ENCODE assay signal across 14 mouse cellular contexts in the genomic region with DNA sequence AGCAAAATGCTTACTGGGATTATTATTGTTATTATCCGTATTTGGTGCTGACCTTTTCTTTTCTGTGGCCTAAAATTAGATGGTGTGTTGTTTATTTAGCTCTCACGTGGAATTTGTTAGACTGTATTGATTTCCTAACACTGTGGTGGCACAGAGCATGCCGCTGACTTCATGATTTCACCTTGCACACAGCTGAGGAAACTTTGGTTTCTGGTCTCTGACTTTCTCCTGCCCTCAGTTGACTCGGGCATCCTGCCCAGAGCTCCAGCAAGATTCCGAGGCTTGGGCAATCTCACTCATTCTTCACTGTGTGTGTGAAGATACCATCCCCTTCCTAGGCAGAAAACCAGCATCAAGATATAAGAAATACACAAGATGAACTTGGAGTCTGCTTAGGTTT.
A peak's percentile ranks its signal among the peaks of the same experiment; 100 is the strongest.
DNase-seq lines count a peak whose midpoint lies in the region.
"Had no signal": no experiment of that assay in that cellular context is flagged by ENCODE, and none has a peak within 500 bp of the region (broad histone marks: within the 10 kb centered on the region; RNA-seq: fewer than 3 reads in every experiment).

No protein-coding gene starts in this region.

- peak; percentile 21 for DNase-seq in adrenal gland, adult 2 months
- no peak for DNase-seq in adrenal gland, adult (ENCODE audit: inconsistent age in 2 of 2, low spot score in 1 of 2)
- DNase-seq in lung, postnatal 10 days: peak; percentile 11
- no peak for DNase-seq in lung, postnatal 4 days
- peak; percentile 15 to 36 for DNase-seq in adrenal gland, postnatal 36 days
- no peak for DNase-seq in kidney, postnatal 25 days
- DNase-seq in layer of hippocampus, postnatal 14 days (ENCODE audit: low spot score in 2 of 2): no peak
- DNase-seq: cerebellum, adult 11 months; cerebellum, adult 9-10 months; embryo, embryonic 11 days; gastrocnemius, adult 2 months; gastrocnemius, postnatal 36 days; heart, postnatal 36 days; kidney, adult 2 months had no signal

Comparison
In these comparisons a context has a peak if more than half of its experiments do, and no peak if none do; other contexts are left out.
1. DNase-seq: peak in adrenal gland, adult 2 months (single experiment), lung, postnatal 10 days (single experiment) and adrenal gland, postnatal 36 days (2 of 2); none in adrenal gland, adult (0 of 2), lung, postnatal 4 days (0 of 2), kidney, postnatal 25 days (0 of 2) and layer of hippocampus, postnatal 14 days (0 of 2).